Mouse (Mus musculus) midbrain, embryonic 10.5 days (tissue): ENCODE measurements around the gene Trim2. TPM values are rescaled to one million over a fixed set of nuclear protein-coding genes. Genes with fewer than 3 reads are reported as not detected.

ENCODE experiments used
- DNase-seq: peaks from one replicate; pipeline ENCODE4 v3.0.0-alpha.2; 2017; ENCODE audit warnings: low spot score
- H3K27ac ChIP-seq: fragments of 300-500 bp; sonication (generic); replicated peaks from 2 replicates; pipeline ENCODE4 v1.5.1; 2016; ENCODE audit warnings: mild to moderate bottlenecking
- H3K27me3 ChIP-seq: fragments of 300-500 bp; sonication (generic); 2 replicates; pipeline ENCODE4 v1.6.1; 2016; ENCODE audit warnings: low read depth, mild to moderate bottlenecking; ENCODE audit not compliant: poor library complexity, severe bottlenecking
- H3K36me3 ChIP-seq: fragments of 300-500 bp; sonication (generic); 2 replicates; pipeline ENCODE4 v1.6.1; 2016; ENCODE audit warnings: mild to moderate bottlenecking, moderate library complexity
- H3K4me1 ChIP-seq: fragments of 300-500 bp; sonication (generic); 2 replicates; pipeline ENCODE4 v1.6.1; 2016
- H3K4me3 ChIP-seq: fragments of 300-500 bp; sonication (generic); 2 replicates; pipeline ENCODE4 v1.5.1; 2016; ENCODE audit warnings: mild to moderate bottlenecking, moderate library complexity
- H3K9me3 ChIP-seq: fragments of 300-500 bp; sonication (generic); replicated peaks from 2 replicates; pipeline ENCODE4 v1.6.1; 2016; ENCODE audit warnings: mild to moderate bottlenecking
- WGBS: fragments of 180-500 bp; shearing (Covaris S2); methylation state at CpG from one replicate; pipeline ENCODE4 v1.1.7; 2016; 5-methylcytosine and 5-hydroxymethylcytosine counted together
- polyA plus RNA-seq: library from polyadenylated mRNA; unstranded; fragments of >200 nt; fragmentation: Nextera tagmentation; extraction: Ambion mirVana; gene quantifications from 2 replicates; pipeline ENCODE4 v1.2.1, GENCODE M21; 2016

Gene Trim2
- polyA plus RNA-seq, 1 experiment from 2014 or later: 81.7 TPM

DNA sequence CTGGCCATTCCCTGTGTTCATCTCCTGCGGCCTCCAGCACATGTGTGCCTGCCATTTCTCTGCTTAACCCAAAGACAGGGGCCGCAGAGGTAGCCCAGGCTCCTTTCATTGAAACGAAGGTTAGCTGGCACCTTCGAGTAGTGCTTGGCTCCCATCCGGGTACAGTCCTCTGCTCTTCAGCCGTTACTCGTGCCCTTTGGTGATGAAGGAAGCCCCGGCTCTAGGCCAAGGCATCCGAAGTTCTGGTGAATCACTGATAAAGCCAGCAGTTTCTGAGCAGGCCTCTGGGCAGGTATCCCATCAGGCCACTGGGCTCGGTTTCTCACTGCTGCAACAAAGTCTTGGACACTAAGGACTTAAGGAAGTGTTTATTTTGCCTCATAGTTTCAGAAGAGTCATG, 34.9 kb downstream of the Trim2 start:
- 93% methylated on average over 10 of the region's 10 CpGs for WGBS
- H3K9me3 ChIP-seq: no peaks in the 10 kb centered on the region
- H3K27me3 ChIP-seq: peaks cover 11% of the 10 kb centered on the region
- H3K4me3 ChIP-seq: no peak overlapping the region
- peaks cover 20% of the 10 kb centered on the region for H3K36me3 ChIP-seq
- H3K27ac ChIP-seq: peak overlapping the region; percentile 73
- DNase-seq: no peak
- H3K4me1 ChIP-seq: peaks cover 59% of the 10 kb centered on the region

DNA sequence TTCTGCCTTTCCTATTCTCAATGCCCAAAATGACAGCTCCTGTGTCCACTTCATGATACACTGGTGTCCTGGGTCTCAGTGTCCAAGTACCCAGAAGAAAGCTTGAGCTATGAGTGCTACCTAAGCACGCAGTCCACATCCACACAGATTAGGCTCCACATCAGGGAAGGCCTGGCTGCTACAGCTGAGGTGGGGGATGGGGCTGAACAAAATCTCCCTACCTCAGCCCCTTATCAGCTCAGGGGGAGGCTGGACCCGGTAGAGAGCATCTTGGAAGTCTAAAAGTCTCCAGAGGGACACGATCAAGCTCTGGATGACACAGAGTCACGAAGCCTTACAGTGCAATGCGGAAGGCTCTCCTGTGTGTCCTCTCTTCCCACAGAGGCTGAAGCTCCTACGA, 35.6 kb downstream of the Trim2 start:
- H3K4me3 ChIP-seq: 0 out of 2 replicates have a peak overlapping the region, but pooled peaks have one; percentile 38
- peaks cover 11% of the 10 kb centered on the region for H3K27me3 ChIP-seq
- H3K9me3 ChIP-seq: no peaks in the 10 kb centered on the region
- no peak for DNase-seq
- peaks cover 66% of the 10 kb centered on the region for H3K4me1 ChIP-seq
- H3K36me3 ChIP-seq: peaks cover 13% of the 10 kb centered on the region
- H3K27ac ChIP-seq: peak overlapping the region; percentile 73
- WGBS: 55% methylated on average over 6 of the region's 6 CpGs

DNA sequence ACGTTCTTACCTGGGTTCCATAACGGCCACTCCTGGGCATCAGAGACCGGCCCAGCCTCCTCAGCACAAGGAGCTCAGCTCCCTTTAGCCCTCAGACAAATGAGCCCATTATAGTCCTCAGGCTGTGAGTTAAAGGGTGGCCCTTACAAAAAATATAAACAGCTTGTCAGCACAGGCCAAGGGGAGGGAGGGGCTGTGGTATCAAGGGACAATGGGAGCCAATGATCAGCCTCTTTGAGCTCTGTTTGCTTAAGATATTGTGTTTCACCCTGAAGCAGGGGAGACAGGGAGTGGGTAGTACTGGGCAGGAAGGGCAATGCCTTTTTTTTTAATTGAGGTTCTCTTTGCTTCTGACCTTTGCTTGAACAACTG, 36.1 kb downstream of the Trim2 start:
- WGBS: 6% methylated on average over 3 of the region's 3 CpGs
- peak; percentile 35 for DNase-seq
- H3K36me3 ChIP-seq: peaks cover 13% of the 10 kb centered on the region
- H3K4me1 ChIP-seq: peaks cover 71% of the 10 kb centered on the region
- H3K27me3 ChIP-seq: peaks cover 13% of the 10 kb centered on the region
- no peaks in the 10 kb centered on the region for H3K9me3 ChIP-seq
- peak overlapping the region; percentile 38 for H3K4me3 ChIP-seq
- peak overlapping the region; percentile 73 for H3K27ac ChIP-seq

DNA sequence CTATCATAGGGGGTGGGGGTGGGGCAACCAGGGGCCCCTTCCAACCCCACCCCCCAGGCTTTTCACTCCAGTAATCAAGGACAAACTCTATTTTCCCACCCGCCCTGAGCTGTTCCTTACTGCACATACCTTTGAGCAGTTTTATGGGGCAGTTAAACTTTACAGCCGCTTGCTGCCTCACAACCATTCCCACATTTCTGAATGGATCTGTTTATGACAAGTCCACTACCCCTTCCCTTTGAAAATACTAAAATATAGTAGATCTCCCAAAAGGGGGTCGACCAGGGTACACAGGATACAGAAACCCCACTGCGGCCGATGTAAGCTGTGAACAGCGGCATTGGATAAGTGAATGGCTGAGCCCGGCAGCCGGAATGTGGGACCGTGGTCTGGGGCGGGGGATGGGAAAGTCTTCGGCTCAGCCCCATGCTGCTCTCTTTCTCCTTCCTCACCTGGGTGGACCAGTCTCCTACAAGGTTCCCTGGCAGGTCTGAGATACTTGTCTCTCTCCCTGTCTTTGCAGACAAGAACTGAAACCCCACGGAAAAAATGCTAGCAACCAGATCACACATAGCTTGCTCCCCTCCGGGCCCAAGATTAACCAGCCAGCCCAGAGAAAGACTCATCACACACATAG, 36.6 kb downstream of the Trim2 start:
- WGBS: 17% methylated on average over 13 of the region's 13 CpGs
- peak; percentile 38 for DNase-seq
- H3K4me3 ChIP-seq: peak overlapping the region; percentile 38
- peak overlapping the region; percentile 73 for H3K27ac ChIP-seq
- peaks cover 76% of the 10 kb centered on the region for H3K4me1 ChIP-seq
- H3K36me3 ChIP-seq: peaks cover 12% of the 10 kb centered on the region
- no peaks in the 10 kb centered on the region for H3K9me3 ChIP-seq
- H3K27me3 ChIP-seq: peaks cover 17% of the 10 kb centered on the region

DNA sequence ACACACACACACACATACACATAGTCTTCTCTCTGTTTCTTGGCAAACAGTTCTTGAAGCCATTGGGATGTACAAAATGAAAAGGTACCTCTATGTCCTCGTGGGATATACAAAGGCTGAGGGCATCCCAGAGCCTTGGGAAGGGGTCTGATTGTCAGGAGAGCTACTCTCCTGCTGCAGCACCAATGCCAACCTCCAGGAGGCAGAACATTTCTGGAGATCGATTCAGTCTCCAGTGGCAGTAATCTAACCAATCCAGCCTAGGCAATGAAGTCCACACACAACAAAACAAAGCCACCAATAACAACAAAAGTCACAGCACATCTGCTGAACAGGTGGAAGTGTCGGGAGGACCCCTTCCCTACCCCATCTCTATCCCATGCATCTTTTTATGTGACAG, 38.2 kb downstream of the Trim2 start:
- Histone ChIP-seq H3K27me3 (peaks cover 21% of the 10 kb centered on the region), H3K27ac (no peak overlapping the region), H3K36me3 (no peaks in the 10 kb centered on the region), H3K4me3 (no peak overlapping the region), H3K4me1 (peaks cover 91% of the 10 kb centered on the region), H3K9me3 (no peaks in the 10 kb centered on the region)
- WGBS: 65% methylated on average over 3 of the region's 3 CpGs
- DNase-seq: no peak

DNA sequence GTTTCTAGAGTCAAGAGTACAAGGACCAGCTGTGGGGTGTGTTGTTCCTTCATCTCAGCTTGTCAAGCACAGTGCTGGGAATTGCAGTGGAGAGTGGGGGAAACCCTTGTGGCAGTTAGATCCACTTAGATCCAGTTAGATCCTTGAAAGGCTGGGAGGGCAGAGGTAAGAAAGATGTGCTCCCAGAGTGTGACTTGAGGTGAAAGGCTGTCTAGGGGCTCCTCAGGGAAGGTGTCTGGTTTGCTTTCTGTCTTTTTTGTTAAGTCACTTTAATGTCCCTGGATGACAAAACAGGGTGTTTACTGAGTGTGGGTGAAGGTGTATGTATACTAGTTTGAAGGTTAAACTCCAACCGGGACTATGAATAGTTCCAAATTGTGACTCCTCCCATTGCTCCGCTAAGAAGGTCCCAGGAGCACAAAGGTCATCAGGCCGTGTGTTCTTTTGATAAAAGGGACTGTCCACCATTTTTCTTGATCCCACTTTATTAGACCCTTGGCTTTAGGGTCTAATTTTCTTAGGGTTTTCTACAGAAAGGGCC, 40.2 kb downstream of the Trim2 start:
- Histone ChIP-seq H3K27ac (no peak overlapping the region), H3K4me1 (peaks cover 91% of the 10 kb centered on the region), H3K4me3 (no peak overlapping the region), H3K9me3 (no peaks in the 10 kb centered on the region), H3K27me3 (peaks cover 32% of the 10 kb centered on the region), H3K36me3 (no peaks in the 10 kb centered on the region)
- no peak for DNase-seq
- 64% methylated on average over 3 of the region's 3 CpGs for WGBS

DNA sequence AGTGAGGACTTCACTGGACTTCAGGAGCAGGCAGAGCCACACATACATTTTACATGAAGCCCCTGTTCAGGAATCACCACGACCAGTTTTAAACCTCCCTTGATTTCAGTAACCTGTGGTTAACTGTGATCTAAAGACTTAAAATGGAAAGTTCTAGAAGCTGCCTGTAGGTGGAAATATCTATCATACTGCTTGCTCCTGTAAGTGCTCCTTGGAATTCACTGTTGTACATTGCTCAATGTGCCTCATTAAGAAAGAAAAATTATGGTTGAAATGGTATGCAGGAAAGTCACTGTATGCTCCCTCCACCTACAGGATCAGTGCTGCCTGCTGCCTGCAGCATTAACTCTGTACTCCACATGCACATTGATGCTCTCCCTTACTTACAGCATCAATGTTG, 41.6 kb downstream of the Trim2 start:
- Histone ChIP-seq H3K27me3 (peaks cover 45% of the 10 kb centered on the region), H3K4me1 (peaks cover 91% of the 10 kb centered on the region), H3K36me3 (no peaks in the 10 kb centered on the region), H3K9me3 (no peaks in the 10 kb centered on the region), H3K27ac (peak overlapping the region; percentile 63), H3K4me3 (no peak overlapping the region)
- WGBS: 67% methylated on average over 1 of the region's 1 CpGs
- no peak for DNase-seq

DNA sequence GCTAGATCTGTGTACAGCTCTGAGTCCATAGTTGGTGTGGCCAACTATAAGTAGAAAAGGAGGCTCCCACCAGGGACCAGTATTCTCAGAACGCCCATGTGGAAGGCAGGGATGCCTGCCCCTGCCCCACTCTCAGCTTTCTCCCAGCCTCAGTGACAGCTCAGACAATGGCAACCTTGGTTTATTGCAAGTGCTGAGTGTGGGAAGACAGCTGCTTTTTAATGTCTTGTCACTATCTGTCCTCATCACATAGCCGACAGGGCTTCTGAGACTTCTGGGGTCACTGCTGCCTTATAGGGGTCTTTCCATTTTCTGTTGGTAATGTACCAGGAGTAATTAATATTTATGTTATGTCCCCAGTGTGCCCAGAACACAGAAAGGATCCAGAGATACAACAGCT, 42.3 kb downstream of the Trim2 start:
- Histone ChIP-seq H3K4me3 (no peak overlapping the region), H3K27ac (peak overlapping the region; percentile 63), H3K9me3 (no peaks in the 10 kb centered on the region), H3K36me3 (no peaks in the 10 kb centered on the region), H3K27me3 (peaks cover 39% of the 10 kb centered on the region), H3K4me1 (peaks cover 91% of the 10 kb centered on the region)
- 54% methylated on average over 2 of the region's 2 CpGs for WGBS
- DNase-seq: peak; percentile 31

DNA sequence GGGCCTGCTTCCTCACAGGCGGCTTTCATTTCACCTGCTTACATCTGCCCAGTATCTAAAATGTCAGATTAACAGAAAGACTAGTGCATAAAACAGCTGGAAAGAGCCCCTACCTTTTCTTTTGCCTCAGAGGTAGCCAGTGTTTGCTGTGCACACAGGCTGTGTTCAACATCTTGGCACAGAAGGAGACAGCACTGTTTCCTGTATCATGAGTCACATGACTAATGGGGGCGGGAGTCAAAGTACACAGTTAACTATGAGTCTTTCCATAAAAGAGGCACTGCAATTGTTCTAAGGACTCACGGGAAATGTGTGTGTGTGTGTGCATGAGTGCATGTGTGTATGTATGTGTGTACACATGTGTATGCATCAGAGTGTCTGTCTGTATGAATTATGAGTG, 43.9 kb downstream of the Trim2 start:
- Histone ChIP-seq H3K9me3 (no peaks in the 10 kb centered on the region), H3K4me3 (no peak overlapping the region), H3K36me3 (no peaks in the 10 kb centered on the region), H3K27ac (peak overlapping the region; percentile 52; the same call in 1 of the 2 replicates), H3K27me3 (peaks cover 43% of the 10 kb centered on the region), H3K4me1 (peaks cover 98% of the 10 kb centered on the region)
- 87% methylated on average over 3 of the region's 3 CpGs for WGBS
- DNase-seq: no peak

DNA sequence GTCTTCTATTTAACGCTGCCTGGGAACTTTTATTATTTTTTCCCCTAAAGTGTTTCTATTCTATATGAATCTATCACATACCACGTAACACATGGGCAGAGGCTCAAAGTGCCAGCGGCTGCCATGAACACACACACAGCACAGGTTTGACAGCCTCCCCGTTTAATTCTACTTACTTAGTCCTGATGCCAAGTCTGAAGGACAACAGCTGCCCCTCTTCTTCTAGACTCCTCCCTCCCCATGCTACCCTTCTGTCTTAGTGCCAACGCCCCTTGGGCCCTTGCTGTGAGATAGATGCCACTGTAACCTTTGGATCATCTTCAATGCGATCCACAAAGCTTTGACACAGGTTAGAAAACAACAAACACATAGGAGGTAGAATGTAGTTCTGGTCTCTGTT, 44.8 kb downstream of the Trim2 start:
- 86% methylated on average over 6 of the region's 6 CpGs for WGBS
- peaks cover 96% of the 10 kb centered on the region for H3K4me1 ChIP-seq
- H3K27me3 ChIP-seq: peaks cover 51% of the 10 kb centered on the region

DNA sequence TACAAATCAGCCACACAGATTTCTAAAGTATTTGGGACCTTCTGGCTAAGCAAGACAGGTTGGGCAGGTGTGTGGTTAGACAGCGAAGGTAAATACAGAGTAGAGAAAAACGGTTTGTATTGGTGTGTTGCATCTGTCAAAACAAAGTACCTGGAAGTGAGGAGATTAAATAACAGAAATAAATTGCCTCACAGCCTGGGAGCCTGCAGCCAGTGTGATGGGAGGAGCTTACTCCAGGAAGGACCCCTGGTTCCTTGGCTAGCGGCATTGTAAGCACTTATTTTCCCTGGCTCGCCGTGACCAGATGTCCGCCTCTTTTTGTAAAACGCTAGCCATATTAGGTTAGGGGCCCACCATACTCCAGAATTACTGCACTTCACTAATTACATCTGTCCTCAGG, 45.8 kb downstream of the Trim2 start:
- Histone ChIP-seq H3K27ac (0 out of 2 replicates have a peak overlapping the region, but pooled peaks have one; percentile 90), H3K4me1 (peaks cover 86% of the 10 kb centered on the region), H3K36me3 (no peaks in the 10 kb centered on the region), H3K9me3 (no peaks in the 10 kb centered on the region), H3K27me3 (peaks cover 53% of the 10 kb centered on the region), H3K4me3 (peak overlapping the region; percentile 67; the same call in 1 of the 2 replicates)
- 33% methylated on average over 7 of the region's 7 CpGs for WGBS
- no peak for DNase-seq

More for the DNA sequence above, 44.8 kb downstream of the Trim2 start:
- DNase-seq: no peak
- Histone ChIP-seq H3K27ac (no peak overlapping the region), H3K36me3 (no peaks in the 10 kb centered on the region), H3K4me3 (no peak overlapping the region), H3K9me3 (no peaks in the 10 kb centered on the region)

DNA sequence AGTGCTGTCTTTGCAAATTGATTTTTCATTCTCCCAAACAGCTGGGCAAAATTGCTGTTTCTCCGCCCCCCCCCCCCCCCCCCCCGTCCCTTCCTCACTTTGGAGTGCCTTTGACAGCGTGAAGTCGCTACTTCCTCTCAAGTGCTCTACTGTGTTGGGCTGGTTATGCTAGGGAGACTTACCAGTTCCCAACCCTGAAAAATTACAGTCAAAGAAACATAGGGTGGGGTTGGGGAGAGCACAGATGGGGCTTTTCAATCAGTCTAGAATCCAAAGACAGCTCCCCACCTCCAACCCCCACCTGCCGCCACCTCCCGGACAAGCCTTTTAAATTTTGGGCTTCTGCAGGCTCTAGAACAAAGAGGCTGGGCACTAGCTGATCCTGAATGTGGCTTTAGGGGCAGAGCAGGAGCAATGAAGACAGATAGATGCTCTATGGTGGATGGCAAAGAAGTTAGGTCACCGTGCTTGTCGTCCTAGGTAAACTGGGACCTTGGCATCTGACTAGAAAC, 46.6 kb downstream of the Trim2 start:
- Histone ChIP-seq H3K4me3 (peak overlapping the region; percentile 67), H3K9me3 (no peaks in the 10 kb centered on the region), H3K27me3 (peaks cover 47% of the 10 kb centered on the region), H3K36me3 (no peaks in the 10 kb centered on the region), H3K4me1 (peaks cover 83% of the 10 kb centered on the region), H3K27ac (peak overlapping the region; percentile 90)
- WGBS: 7% methylated on average over 8 of the region's 8 CpGs
- DNase-seq: no peak

DNA sequence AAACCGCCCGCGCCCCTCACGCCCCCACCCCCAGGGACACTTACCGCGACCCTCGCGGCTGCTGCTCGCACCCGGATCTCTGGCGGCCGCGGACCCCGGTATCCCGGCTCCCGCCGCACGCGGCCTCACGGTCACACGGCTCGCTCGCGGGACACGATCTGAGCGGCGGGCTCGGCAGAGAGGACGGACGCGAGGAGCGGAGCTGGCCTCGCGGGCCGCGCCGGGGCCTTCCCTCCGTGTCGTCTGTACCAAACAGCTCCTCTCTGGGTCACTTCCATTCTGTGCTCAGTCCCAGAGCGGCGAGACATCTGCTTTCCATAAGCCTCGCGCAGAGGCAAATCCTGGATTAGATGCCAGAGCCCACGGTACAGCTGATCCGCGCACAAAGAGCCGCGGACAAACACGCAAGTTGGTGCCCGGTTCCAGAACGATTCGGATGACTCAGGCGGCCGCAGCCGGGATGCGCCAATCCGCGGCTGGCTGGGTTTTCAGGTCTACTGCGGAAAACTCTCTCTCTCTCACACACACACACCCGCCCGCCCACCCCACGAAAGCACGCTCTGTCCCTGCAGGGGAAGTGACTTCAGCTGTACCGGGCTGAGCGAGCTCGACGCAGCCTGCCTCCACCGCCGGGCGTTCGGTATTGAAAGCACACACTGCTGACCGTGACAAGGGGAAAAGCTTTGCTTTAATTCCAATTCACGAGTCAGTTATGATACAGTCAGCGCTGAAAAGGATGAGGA, 47.2 kb downstream of the Trim2 start:
- peaks cover 83% of the 10 kb centered on the region for H3K4me1 ChIP-seq
- under 1% methylated on average over 74 of the region's 74 CpGs for WGBS

More for the DNA sequence above, 47.2 kb downstream of the Trim2 start:
- Histone ChIP-seq H3K27ac (peak overlapping the region; percentile 90), H3K9me3 (no peaks in the 10 kb centered on the region), H3K4me3 (peak overlapping the region; percentile 67), H3K36me3 (0 out of 2 replicates have a peak, but pooled peaks cover 2% of the 10 kb centered on the region), H3K27me3 (peaks cover 51% of the 10 kb centered on the region)
- peak; percentile 69 for DNase-seq
